Mouse (Mus musculus) midbrain, embryonic 16.5 days (tissue): Measurements from ENCODE around the gene 4931428F04Rik. TPM values are rescaled to one million over a fixed set of nuclear protein-coding genes. Genes with fewer than 3 reads are reported as not detected.
A peak's percentile ranks its signal among the peaks of the same experiment; 100 is the strongest.
"Not testable (repeated sequence)": the region's sequence is repeated elsewhere in the genome, so short reads cannot be mapped to it uniquely, and the experiment has no call there.

Source experiments
- ATAC-seq: fragments of 200-750 bp; cut with Nextera tagmentation; 2 replicates; pipeline ENCODE4 v1.8.0; 2017; ENCODE audit warnings: moderate TSS enrichment
- H3K27ac ChIP-seq: fragments of 300-500 bp; sonication (generic); 2 replicates; pipeline ENCODE4 v1.5.1; 2014; ENCODE audit warnings: mild to moderate bottlenecking, low read length, mixed read lengths
- H3K27me3 ChIP-seq: fragments of 300-500 bp; sonication (generic); 2 replicates; pipeline ENCODE4 v1.6.1; 2014; ENCODE audit warnings: low read depth, low read length, mixed read lengths; ENCODE audit not compliant: control insufficient read depth, insufficient read depth
- H3K36me3 ChIP-seq: fragments of 300-500 bp; sonication (generic); 2 replicates; pipeline ENCODE4 v1.6.1; 2014; ENCODE audit warnings: mild to moderate bottlenecking, low read length, moderate library complexity, mixed read lengths; ENCODE audit not compliant: control insufficient read depth, insufficient read depth
- H3K4me1 ChIP-seq: fragments of 300-500 bp; sonication (generic); 2 replicates; pipeline ENCODE4 v1.6.1; 2014; ENCODE audit warnings: mild to moderate bottlenecking, low read length, mixed read lengths; ENCODE audit not compliant: control insufficient read depth, insufficient read depth
- H3K4me2 ChIP-seq: fragments of 300-500 bp; sonication (generic); 2 replicates; pipeline ENCODE4 v1.6.1; 2014; ENCODE audit warnings: mild to moderate bottlenecking, low read length, mixed read lengths
- H3K4me3 ChIP-seq: fragments of 300-500 bp; sonication (generic); 2 replicates; pipeline ENCODE4 v1.5.1; 2014; ENCODE audit warnings: low read depth, mild to moderate bottlenecking, low read length, moderate library complexity, mixed read lengths
- H3K9ac ChIP-seq: fragments of 300-500 bp; sonication (generic); 2 replicates; pipeline ENCODE4 v1.6.1; 2014; ENCODE audit warnings: low read depth, low read length, mixed read lengths
- H3K9me3 ChIP-seq: fragments of 300-500 bp; sonication (generic); replicated peaks from 2 replicates; pipeline ENCODE4 v1.6.1; 2014; ENCODE audit warnings: mild to moderate bottlenecking, low read length, mixed read lengths; ENCODE audit not compliant: control insufficient read depth, poor library complexity, severe bottlenecking
- WGBS: fragments of 180-500 bp; shearing (Covaris S2); extraction: QIAGEN DNeasy Blood & Tissue Kit; methylation state at CpG from one replicate; pipeline ENCODE4 v1.1.7; 2014; 5-methylcytosine and 5-hydroxymethylcytosine counted together
- microRNA counts: library from miRNA; unstranded; fragments of <30 nt; microRNA quantifications from one replicate; lab custom pipeline; 2016
- microRNA-seq: library from miRNA; unstranded; fragments of <30 nt; microRNA quantifications from one replicate; pipeline ENCODE4, GENCODE M21; 2017
- polyA plus RNA-seq: library from polyadenylated mRNA; unstranded; fragments of >200 nt; fragmentation: Nextera tagmentation; extraction: Ambion mirVana; gene quantifications from 2 replicates; pipeline ENCODE4 v1.2.1, GENCODE M21; 2015

The 4931428F04Rik gene
- polyA plus RNA-seq, 1 experiment from 2014 or later: 175 TPM

DNA sequence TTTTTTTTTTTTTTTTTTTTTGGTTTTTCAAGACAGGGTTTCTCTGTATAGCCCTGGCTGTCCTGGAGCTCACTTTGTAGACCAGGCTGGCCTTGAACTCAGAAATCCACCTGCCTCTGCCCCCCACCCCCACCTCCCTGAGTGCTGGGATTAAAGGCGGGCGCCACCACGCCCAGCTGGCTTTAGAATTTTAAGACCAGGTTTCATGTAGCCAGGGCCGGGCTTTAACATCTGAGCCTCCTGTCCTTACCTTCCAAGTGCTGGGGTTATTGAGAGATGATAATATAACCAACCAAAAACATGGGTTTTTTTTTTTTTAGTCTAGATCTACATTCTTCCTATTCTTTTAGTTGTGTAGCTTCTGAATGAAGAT is 57.4 kb downstream of the 4931428F04Rik start:
- H3K4me2 ChIP-seq, H3K36me3 ChIP-seq, H3K9me3 ChIP-seq, H3K4me3 ChIP-seq, H3K27me3 ChIP-seq, H3K27ac ChIP-seq, ATAC-seq, H3K9ac ChIP-seq, H3K4me1 ChIP-seq: not testable (repeated sequence)
- WGBS: 98% methylated on average over 4 of the region's 4 CpGs

DNA sequence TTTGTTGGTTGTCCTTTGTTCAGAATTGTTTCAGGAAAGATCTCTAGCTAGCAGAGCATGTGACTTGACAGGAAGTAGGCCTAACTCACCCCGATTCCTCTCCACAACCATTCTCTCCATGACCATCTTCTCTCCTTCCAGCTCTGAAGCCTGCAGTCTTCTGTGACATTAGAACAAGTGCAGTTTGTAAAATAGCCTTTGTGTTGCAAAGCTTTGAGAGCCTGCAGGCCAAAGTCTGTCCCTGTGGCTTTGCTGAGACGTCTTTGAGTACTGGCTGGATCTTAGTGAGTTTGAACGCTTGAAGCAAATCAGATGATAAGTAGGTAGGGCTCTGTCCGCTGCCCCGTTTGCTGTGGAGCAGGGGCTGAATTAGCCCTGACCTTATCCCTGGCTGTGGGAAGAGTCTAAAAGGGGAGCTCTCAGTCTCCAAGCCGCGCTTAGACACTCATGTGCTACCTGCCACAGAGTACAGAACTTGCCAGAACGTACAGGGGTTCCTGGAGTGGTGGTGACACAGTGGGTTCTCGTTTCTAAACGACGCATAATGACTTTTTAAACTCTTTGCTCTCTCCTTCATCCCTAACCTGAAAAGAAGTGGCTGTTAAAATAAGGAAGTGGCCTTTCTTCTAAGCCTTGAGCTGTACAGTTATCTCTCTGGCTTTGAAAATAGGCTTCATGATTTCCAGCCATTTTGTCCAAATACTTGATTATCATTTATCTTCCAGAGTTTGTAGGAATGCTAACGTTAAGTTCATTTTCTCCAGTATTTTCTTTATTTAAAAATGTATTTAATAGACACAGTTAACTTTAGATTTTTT is 58.0 kb downstream of the 4931428F04Rik start:
- Histone ChIP-seq H3K9ac (no peak overlapping the region), H3K27ac (no peak overlapping the region), H3K9me3 (no peaks in the 10 kb centered on the region), H3K27me3 (no peaks in the 10 kb centered on the region), H3K4me1 (no peaks in the 10 kb centered on the region), H3K4me2 (no peak overlapping the region), H3K36me3 (peaks cover 9% of the 10 kb centered on the region; the same call in 1 of the 2 replicates), H3K4me3 (no peak overlapping the region)
- ATAC-seq: no peak
- 89% methylated on average over 12 of the region's 12 CpGs for WGBS

MicroRNA genes within 50 kb of the gene (microRNA counts, 519-probe panel; counts per million panel counts)
- 1,942 counts per million, percentile 44 among the panel's probes with 10 or more counts for microRNA mmu-miR-328 (lab: Ali Mortazavi, UCI)

Small RNA genes within 50 kb of the gene (microRNA-seq; reads per million reads assigned to microRNA genes)
- not detected for gene Gm27320
- gene Mir328: 482 reads per million, percentile 72 among the genes with 10 or more reads in this experiment

Other genes starting within 250 kb of the 4931428F04Rik start
- not detected in 2 replicates for gene Ces3a, start 241.3 kb downstream of the 4931428F04Rik start, polyA plus RNA-seq
- gene Ces3b, start 206.1 kb downstream of the 4931428F04Rik start, polyA plus RNA-seq: not detected in 2 replicates
- not detected in 2 replicates for gene Ces4a, start 158.1 kb downstream of the 4931428F04Rik start, polyA plus RNA-seq
- gene Cbfb, start 119.2 kb downstream of the 4931428F04Rik start, polyA plus RNA-seq: 19.7 and 22.9 TPM in 2 replicates
- gene D230025D16Rik, start 64.7 kb downstream of the 4931428F04Rik start, polyA plus RNA-seq: 34.6 and 37.5 TPM in 2 replicates
- 5.8 and 8.9 TPM in 2 replicates for gene B3gnt9, start 34.7 kb downstream of the 4931428F04Rik start, polyA plus RNA-seq
- gene Tradd, start 25.3 kb downstream of the 4931428F04Rik start, polyA plus RNA-seq: 12.8 and 14.0 TPM in 2 replicates
- gene Fbxl8, start 25.2 kb downstream of the 4931428F04Rik start, polyA plus RNA-seq: 0.82 and 1.1 TPM in 2 replicates
- gene Hsf4, start 20.1 kb downstream of the 4931428F04Rik start, polyA plus RNA-seq: 0.35 and 0.40 TPM in 2 replicates
- gene Nol3, start 13.7 kb downstream of the 4931428F04Rik start, polyA plus RNA-seq: 4.5 and 4.7 TPM in 2 replicates
- gene Exoc3l, start 6.2 kb upstream of the 4931428F04Rik start, polyA plus RNA-seq: 10.5 and 12.0 TPM in 2 replicates
- 40.1 and 41.6 TPM in 2 replicates for gene E2f4, start 7.8 kb upstream of the 4931428F04Rik start, polyA plus RNA-seq
- 0.88 and 1.1 TPM in 2 replicates for gene Elmo3, start 15.7 kb upstream of the 4931428F04Rik start, polyA plus RNA-seq
- gene Lrrc29, start 36.4 kb upstream of the 4931428F04Rik start, polyA plus RNA-seq: 0.83 and 0.88 TPM in 2 replicates
- 118 and 143 TPM in 2 replicates for gene Tmem208, start 36.5 kb upstream of the 4931428F04Rik start, polyA plus RNA-seq
- 0.49 and 1.0 TPM in 2 replicates for gene Fhod1, start 58.1 kb upstream of the 4931428F04Rik start, polyA plus RNA-seq
- 13.3 and 15.1 TPM in 2 replicates for gene Slc9a5, start 59.0 kb upstream of the 4931428F04Rik start, polyA plus RNA-seq
- gene Plekhg4, start 83.4 kb upstream of the 4931428F04Rik start, polyA plus RNA-seq: 2.4 and 2.7 TPM in 2 replicates
- gene Kctd19, start 123.6 kb upstream of the 4931428F04Rik start, polyA plus RNA-seq: not detected in 2 replicates
- gene Lrrc36, start 123.7 kb upstream of the 4931428F04Rik start, polyA plus RNA-seq: 0.85 and 0.89 TPM in 2 replicates
- 153 and 159 TPM in 2 replicates for gene Tppp3, start 181.7 kb upstream of the 4931428F04Rik start, polyA plus RNA-seq
- 33.6 and 38.4 TPM in 2 replicates for gene Zdhhc1, start 207.0 kb upstream of the 4931428F04Rik start, polyA plus RNA-seq
- gene Hsd11b2, start 228.9 kb upstream of the 4931428F04Rik start, polyA plus RNA-seq: 2.7 and 3.6 TPM in 2 replicates